Mouse (Mus musculus): ENCODE measurements around the gene Sdr9c7. TPM values are rescaled to one million over a fixed set of nuclear protein-coding genes. Genes with fewer than 3 reads are reported as not detected.
"Not testable (repeated sequence)": the region's sequence is repeated elsewhere in the genome, so short reads cannot be mapped to it uniquely, and the experiment has no call there.

The Sdr9c7 gene
- total RNA-seq, 2 experiments from 2014 or later, result not detected

DNA sequence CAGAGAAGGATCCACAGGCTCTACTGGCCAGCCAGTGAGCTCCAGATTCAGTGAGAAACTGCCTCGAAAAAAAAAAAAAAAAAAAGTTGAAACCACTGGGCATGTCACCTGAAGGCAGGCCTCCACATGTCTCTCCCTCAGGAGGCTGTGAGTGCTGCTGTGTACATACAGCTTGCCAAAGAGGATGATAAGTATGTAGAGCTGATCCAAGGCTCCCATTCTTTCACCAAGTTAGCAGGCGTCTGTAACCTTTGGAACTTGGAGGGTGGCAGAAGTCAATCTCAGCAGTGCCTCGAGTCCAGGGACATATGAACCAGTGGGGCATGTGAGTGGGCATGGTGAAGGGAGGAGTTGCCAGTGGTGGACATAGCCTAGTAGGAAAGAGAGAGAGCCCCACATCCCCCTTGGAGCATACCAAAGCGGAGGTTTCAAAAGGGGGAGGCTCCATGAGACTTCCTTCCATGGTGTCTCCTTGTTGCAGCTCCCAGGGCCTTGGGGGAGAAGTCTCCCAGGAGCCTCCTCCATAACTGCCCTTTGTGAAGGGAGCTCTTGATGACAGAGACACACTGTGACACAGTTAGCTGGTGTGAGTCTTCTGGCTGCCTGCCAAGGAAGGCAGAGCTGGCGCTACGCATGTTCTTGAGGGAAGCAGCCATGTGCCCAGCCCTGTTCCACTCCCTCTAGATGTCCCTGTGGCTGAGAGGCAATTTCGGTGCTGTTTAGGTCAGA is 6.6 kb downstream of the Sdr9c7 start:
- DNase-seq (ENCODE audit: extremely low spot score in 1 of 2, low spot score in 1 of 2), result no peak

- DNase-seq (ENCODE audit: extremely low spot score in 1 of 2, low spot score in 1 of 2), result no peak
These were observed 7.8 kb downstream of the Sdr9c7 start for GRCm38 (mm10) chr10:127906138-127906537.

DNA sequence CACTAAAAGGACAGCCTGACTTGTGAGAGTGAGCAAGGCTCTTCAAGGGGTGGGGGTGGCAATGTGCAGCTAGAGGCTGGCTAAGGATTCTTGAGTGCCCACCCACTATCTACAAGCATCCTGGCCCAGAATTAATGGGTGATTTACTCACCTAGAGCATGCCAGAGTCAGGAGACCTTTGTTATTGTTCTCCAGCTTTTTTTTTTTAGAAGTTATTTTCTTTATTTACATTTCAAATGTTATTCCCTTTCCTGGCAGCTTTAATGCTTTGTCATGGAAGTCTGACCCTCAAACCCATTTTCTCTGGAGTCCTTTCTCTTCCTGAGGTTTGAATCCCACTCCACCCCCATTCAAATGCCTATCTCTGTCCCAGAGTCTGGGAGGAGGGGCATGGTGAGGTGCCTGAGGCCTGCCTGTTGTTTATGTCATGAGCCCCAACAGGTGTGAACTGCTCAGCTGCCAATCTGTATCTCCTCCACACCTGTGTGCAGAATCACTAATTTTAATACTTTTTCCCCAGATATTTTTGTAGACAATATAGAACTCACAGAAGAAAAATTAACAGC is 9.2 kb downstream of the Sdr9c7 start:
- DNase-seq (ENCODE audit: extremely low spot score in 1 of 2, low spot score in 1 of 2), result no peak

- DNase-seq (ENCODE audit: extremely low spot score in 1 of 2, low spot score in 1 of 2), result no peak
These were observed 17.3 kb downstream of the Sdr9c7 start for GRCm38 (mm10) chr10:127915578-127915977.

GRCm38 (mm10) chr10:127917183-127917582 is 18.9 kb downstream of the Sdr9c7 start:
- not testable (repeated sequence) for DNase-seq (ENCODE audit: extremely low spot score in 1 of 2, low spot score in 1 of 2)

DNA sequence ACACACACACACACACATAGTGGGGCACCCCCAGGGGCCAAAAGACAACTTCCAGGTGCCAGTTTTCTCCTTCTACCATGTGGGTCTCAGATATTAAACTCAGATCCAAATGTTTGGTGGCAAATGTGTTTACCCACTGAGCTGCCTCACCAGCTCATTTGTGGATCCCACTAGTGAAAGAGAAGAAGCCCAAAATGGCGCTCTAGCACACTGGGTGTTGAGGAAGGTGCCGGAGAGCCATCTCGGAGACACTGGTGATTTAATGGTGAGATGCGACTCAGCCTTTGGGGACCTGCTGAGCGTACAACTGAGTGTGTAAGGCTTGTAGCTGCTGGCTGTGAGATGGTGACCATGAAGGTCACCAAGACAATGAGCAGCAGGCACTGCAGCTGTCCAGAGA is 19.3 kb downstream of the Sdr9c7 start:
- no peak for DNase-seq (ENCODE audit: extremely low spot score in 1 of 2, low spot score in 1 of 2)

- DNase-seq (ENCODE audit: extremely low spot score in 1 of 2, low spot score in 1 of 2), result no peak
These were observed 23.9 kb downstream of the Sdr9c7 start for GRCm38 (mm10) chr10:127922241-127922640.

GRCm38 (mm10) chr10:127923024-127923423 is 24.7 kb downstream of the Sdr9c7 start:
- no peak for DNase-seq (ENCODE audit: extremely low spot score in 1 of 2, low spot score in 1 of 2)

GRCm38 (mm10) chr10:127924597-127925378 is 26.5 kb downstream of the Sdr9c7 start:
- DNase-seq (ENCODE audit: extremely low spot score in 1 of 2, low spot score in 1 of 2), result no peak

GRCm38 (mm10) chr10:127927737-127928136 is 29.4 kb downstream of the Sdr9c7 start:
- no peak for DNase-seq (ENCODE audit: extremely low spot score in 1 of 2, low spot score in 1 of 2)

- no peak for DNase-seq (ENCODE audit: extremely low spot score in 1 of 2, low spot score in 1 of 2)
These were observed 34.1 kb downstream of the Sdr9c7 start for GRCm38 (mm10) chr10:127932290-127932926.

GRCm38 (mm10) chr10:127936271-127936670 is 38.0 kb downstream of the Sdr9c7 start:
- DNase-seq (ENCODE audit: extremely low spot score in 1 of 2, low spot score in 1 of 2), result no peak

- DNase-seq (ENCODE audit: extremely low spot score in 1 of 2, low spot score in 1 of 2), result no peak
These were observed 38.6 kb downstream of the Sdr9c7 start for GRCm38 (mm10) chr10:127936747-127937409.

- peak; percentile 42 to 80 for DNase-seq (ENCODE audit: extremely low spot score in 1 of 2, low spot score in 1 of 2)
These were observed 39.2 kb downstream of the Sdr9c7 start for GRCm38 (mm10) chr10:127937428-127938010.

DNA sequence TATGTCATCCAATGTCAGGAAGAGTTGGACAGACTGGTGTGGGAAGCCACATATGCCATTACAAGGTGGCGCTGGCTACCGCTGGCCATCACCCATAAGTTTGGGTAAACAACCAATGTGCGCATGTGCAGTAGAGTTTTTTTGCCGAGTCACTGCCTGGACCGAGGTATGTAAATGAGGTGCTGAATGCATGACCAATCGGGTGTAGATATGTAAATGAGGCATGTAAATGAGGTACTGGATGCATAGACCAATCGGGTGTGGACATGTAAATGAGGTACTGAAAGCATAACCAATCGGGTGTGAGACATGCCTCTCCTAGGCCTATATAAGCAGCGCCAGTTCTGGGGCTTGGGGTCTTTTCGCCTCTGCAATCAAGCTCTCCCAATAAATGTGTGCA is 41.3 kb downstream of the Sdr9c7 start:
- not testable (repeated sequence) for DNase-seq (ENCODE audit: extremely low spot score in 1 of 2, low spot score in 1 of 2)

DNA sequence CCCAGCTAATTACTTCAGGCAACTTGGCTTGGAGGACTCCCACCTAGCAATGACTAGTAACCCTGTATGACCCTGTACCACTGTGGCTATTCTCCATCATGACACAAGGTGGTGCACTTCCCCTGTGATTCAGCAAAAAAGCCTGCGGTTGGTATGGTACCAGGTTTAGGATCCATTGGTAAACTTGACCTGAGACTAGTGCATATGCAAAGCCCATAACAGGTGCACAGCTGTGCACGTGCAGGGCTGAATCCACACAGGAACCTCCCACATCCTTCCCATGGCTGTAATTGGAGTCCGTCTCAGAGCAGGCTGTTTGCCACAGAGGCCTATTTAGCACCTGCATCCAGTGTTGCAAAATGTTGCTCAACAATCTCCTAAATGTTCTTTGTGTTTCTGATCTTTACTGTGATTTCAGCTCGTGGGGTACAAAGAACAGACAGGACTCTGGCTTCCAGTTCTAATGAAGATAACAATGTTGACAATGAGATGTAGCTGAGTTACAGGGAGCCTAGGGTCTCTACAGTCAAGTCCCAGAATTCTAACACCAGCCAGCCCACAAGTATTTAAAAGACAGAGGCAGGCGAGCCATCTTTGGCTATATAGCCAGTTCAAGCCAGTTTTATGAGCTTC is 47.2 kb downstream of the Sdr9c7 start:
- peak in 1 of 2 experiments; percentile 34 for DNase-seq (ENCODE audit: extremely low spot score in 1 of 2, low spot score in 1 of 2)

DNA sequence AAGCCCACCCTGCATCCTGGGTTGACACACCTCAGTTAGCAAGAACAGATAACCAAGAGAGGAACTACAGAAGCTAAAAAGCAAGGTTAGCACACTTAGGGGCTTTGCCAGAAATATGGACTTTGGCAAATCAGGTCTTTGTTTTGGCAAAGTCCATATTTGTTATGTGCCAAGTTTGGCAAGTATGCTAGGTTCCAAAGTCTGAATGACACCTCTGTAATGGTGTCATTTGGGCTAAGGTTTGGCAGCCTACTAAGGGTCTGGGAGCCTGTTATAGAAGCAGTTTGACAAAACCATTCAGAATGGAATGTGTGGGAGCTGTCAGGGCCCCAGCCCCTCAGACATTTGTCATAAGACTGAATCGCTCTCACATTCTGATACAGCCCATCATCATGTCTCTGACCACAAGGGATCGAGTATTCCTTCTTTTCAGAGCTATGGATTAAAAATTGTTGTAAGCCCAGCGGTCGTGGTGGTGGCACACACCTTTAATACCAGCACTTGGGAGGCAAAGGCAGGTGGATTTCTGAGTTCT is 51.3 kb downstream of the Sdr9c7 start:
- no peak for DNase-seq (ENCODE audit: extremely low spot score in 1 of 2, low spot score in 1 of 2)

DNA sequence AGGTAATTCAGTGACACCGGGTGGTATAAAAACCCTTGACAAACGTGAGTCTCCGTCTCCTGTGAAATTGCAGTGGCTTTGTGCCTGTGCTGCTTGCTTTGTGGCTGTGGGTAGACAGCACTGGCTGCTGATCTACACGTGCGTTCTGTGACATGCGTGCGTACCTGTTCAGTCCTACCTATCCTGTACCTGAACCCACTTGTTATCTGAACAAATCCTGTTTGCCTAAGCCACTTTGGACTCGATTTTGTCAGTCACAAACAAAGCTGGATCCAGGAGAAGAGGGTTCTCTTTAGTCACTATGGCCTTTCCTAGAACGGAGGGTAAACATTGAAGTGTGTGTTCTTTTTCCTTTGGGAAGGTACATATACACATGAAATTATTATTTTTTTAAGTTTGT is 53.1 kb downstream of the Sdr9c7 start:
- no peak for DNase-seq (ENCODE audit: extremely low spot score in 1 of 2, low spot score in 1 of 2)

- DNase-seq (ENCODE audit: extremely low spot score in 1 of 2, low spot score in 1 of 2), result no peak
These were observed 53.5 kb downstream of the Sdr9c7 start for GRCm38 (mm10) chr10:127951821-127952220.

All from layer of hippocampus, postnatal 25 days (tissue).